ENCODE assay signal across 7 mouse cellular contexts in the genomic region with DNA sequence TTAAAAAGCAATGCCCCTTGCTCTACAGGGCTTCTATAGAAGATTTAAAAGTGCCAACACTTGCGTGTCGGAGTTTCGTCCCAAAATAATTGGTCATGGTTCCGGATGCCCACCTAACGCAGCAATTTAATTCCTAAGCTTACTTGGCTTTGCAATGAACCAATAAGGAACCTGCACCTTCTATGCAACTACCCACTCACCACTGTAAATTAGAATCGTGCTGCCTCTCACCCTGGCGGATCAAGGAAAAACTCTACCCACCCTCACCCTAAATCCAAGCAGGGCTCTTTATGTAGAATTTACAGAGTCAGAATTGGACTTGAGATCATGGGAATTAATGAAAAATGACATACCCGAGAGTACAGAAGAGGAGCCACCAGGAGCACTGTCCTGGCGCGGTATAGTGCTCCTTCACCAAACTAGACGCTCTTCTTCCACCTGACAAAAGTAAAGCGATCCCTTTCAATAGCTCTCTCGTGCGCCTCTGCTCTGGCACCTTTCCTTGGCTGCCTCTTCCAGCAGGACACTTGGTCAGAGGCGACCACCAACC. TPM values are rescaled to one million over a fixed set of nuclear protein-coding genes. Genes with fewer than 3 reads are reported as not detected.
DNase-seq lines count a peak whose midpoint lies in the region; ATAC-seq and TF ChIP-seq lines count a peak whose summit lies in the region.

No protein-coding gene starts in this region.

- no peaks in the 10 kb centered on the region for H3K36me3 ChIP-seq in lung, postnatal 0 days (ENCODE audit: insufficient read depth, low read length)
- no peaks in the 10 kb centered on the region; the same call in 1 of the 2 replicates for H3K36me3 ChIP-seq in intestine, embryonic 16.5 days (ENCODE audit: control insufficient read depth, insufficient read depth, low read length)
- peaks cover 21% of the 10 kb centered on the region for H3K36me3 ChIP-seq in neural tube, embryonic 12.5 days

- peak overlapping the region; percentile 67 for H3K4me3 ChIP-seq in lung, postnatal 0 days (ENCODE audit: low read depth, low read length)
- H3K4me3 ChIP-seq in intestine, embryonic 16.5 days (ENCODE audit: low read length), result peak overlapping the region; percentile 84
- H3K4me3 ChIP-seq in neural tube, embryonic 12.5 days, result peak overlapping the region; percentile 66

- no peaks in the 10 kb centered on the region for H3K9me3 ChIP-seq in lung, postnatal 0 days (ENCODE audit: low read length)
- H3K9me3 ChIP-seq in intestine, embryonic 16.5 days (ENCODE audit: control insufficient read depth, low read length), result no peaks in the 10 kb centered on the region
- no peaks in the 10 kb centered on the region for H3K9me3 ChIP-seq in neural tube, embryonic 12.5 days

- no peaks in the 10 kb centered on the region for H3K27me3 ChIP-seq in lung, postnatal 0 days (replicated peaks; ENCODE audit: insufficient read depth, low read length)
- H3K27me3 ChIP-seq in intestine, embryonic 16.5 days (replicated peaks; ENCODE audit: control insufficient read depth, insufficient read depth, low read length), result no peaks in the 10 kb centered on the region
- H3K27me3 ChIP-seq in neural tube, embryonic 12.5 days (replicated peaks), result no peaks in the 10 kb centered on the region

- peak overlapping the region; percentile 88 for H3K9ac ChIP-seq in lung, postnatal 0 days (replicated peaks; ENCODE audit: low read depth)
- peak overlapping the region; percentile 96 for H3K9ac ChIP-seq in intestine, embryonic 16.5 days (ENCODE audit: low read depth, low read length)
- H3K9ac ChIP-seq in neural tube, embryonic 12.5 days, result peak overlapping the region; percentile 86

- H3K4me2 ChIP-seq in lung, postnatal 0 days (replicated peaks; ENCODE audit: low read depth, low read length), result peak overlapping the region; percentile 63
- peak overlapping the region; percentile 59 for H3K4me2 ChIP-seq in intestine, embryonic 16.5 days (ENCODE audit: low read depth, low read length)
- peak overlapping the region; percentile 78 for H3K4me2 ChIP-seq in neural tube, embryonic 12.5 days (replicated peaks)

- 4% methylated on average over 15 of the region's 15 CpGs for WGBS in lung, postnatal 0 days
- WGBS in intestine, embryonic 16.5 days, result 4% methylated on average over 15 of the region's 15 CpGs
- 4% methylated on average over 15 of the region's 15 CpGs for WGBS in neural tube, embryonic 12.5 days

- ATAC-seq in lung, postnatal 0 days, result peak; percentile 46
- ATAC-seq in erythroblast, adult 5-6 weeks (replicated peaks; ENCODE audit: low FRiP score, poor library complexity, severe bottlenecking), result peak; percentile 72
- ATAC-seq in intestine, embryonic 16.5 days, result peak; percentile 75
- peak; percentile 38; the same call in 1 of the 2 replicates for ATAC-seq in neural tube, embryonic 12.5 days (ENCODE audit: low FRiP score, low read depth)

- H3K4me1 ChIP-seq in lung, postnatal 0 days (ENCODE audit: insufficient read depth, low read depth, low read length), result 0 out of 2 replicates have a peak, but pooled peaks cover 3% of the 10 kb centered on the region
- H3K4me1 ChIP-seq in intestine, embryonic 16.5 days (ENCODE audit: control insufficient read depth, insufficient read depth, low read length), result no peaks in the 10 kb centered on the region
- peaks cover 12% of the 10 kb centered on the region for H3K4me1 ChIP-seq in neural tube, embryonic 12.5 days

- TF ChIP-seq EP300 in lung, postnatal 0 days (IDR thresholded peaks at IDR 0.05), result no peak

- no peak for DNase-seq in lung, postnatal 0 days (ENCODE audit: low spot score)
- DNase-seq in lung, postnatal 14 days, result no peak
- DNase-seq in urinary bladder, adult 2 months (ENCODE audit: low spot score), result no peak
- no peak for DNase-seq in adrenal gland, adult 18-20 months (ENCODE audit: low spot score in 2 of 2)

- H3K27ac ChIP-seq in lung, postnatal 0 days (ENCODE audit: low read length), result peak overlapping the region; percentile 93
- peak overlapping the region; percentile 78 for H3K27ac ChIP-seq in intestine, embryonic 16.5 days (ENCODE audit: low read length)
- H3K27ac ChIP-seq in neural tube, embryonic 12.5 days, result 0 out of 2 replicates have a peak overlapping the region, but pooled peaks have one; percentile 27

- TF ChIP-seq CTCF in lung, postnatal 0 days (IDR thresholded peaks at IDR 0.05), result no peak

RNA-seq across cellular contexts. Expression of a gene that starts 0.4 kb away (rescaled TPM):
- polyA plus RNA-seq in lung, postnatal 0 days (2015; fragmentation: Nextera tagmentation; extraction: Ambion mirVana), result 19.0 and 19.1 TPM in 2 replicates
- 10.2 and 10.9 TPM in 2 replicates for total RNA-seq in erythroblast, adult 5-6 weeks (2015; ENCODE audit: low replicate concordance)
- total RNA-seq in erythroblast, adult 5-6 weeks (2017; ENCODE audit: low replicate concordance), result 9.1 and 10.2 TPM in 2 replicates
- polyA plus RNA-seq in intestine, embryonic 16.5 days (2015; fragmentation: Nextera tagmentation; extraction: Ambion mirVana), result 42.5 and 46.9 TPM in 2 replicates
- 61.0 and 61.9 TPM in 2 replicates for polyA plus RNA-seq in neural tube, embryonic 12.5 days (2016; fragmentation: Nextera tagmentation; extraction: Ambion mirVana)
- 24.8 and 25.6 TPM in 2 replicates for polyA plus RNA-seq in urinary bladder, adult 2 months (2012; rRNA removed)
- 10 to 100 TPM; 32.9 to 42.8 TPM for total RNA-seq in adrenal gland, adult 18-20 months (2021)

RNA-seq across cellular contexts. Expression of a gene that starts 0.4 kb away (rescaled TPM):
- 14.7 and 16.9 TPM in 2 replicates for polyA plus RNA-seq in lung, postnatal 0 days (2015; fragmentation: Nextera tagmentation; extraction: Ambion mirVana)
- 12.5 and 23.2 TPM in 2 replicates for total RNA-seq in erythroblast, adult 5-6 weeks (2015; ENCODE audit: low replicate concordance)
- total RNA-seq in erythroblast, adult 5-6 weeks (2017; ENCODE audit: low replicate concordance), result 5.5 and 10.5 TPM in 2 replicates
- 24.8 and 25.6 TPM in 2 replicates for polyA plus RNA-seq in intestine, embryonic 16.5 days (2015; fragmentation: Nextera tagmentation; extraction: Ambion mirVana)
- 51.6 and 52.1 TPM in 2 replicates for polyA plus RNA-seq in neural tube, embryonic 12.5 days (2016; fragmentation: Nextera tagmentation; extraction: Ambion mirVana)
- polyA plus RNA-seq in urinary bladder, adult 2 months (2012; rRNA removed), result 41.3 and 43.4 TPM in 2 replicates
- total RNA-seq in adrenal gland, adult 18-20 months (2021), result 10 to 100 TPM; 37.1 to 43.7 TPM

RNA-seq across cellular contexts. Expression of a gene that starts 41.2 kb away (rescaled TPM):
- polyA plus RNA-seq in lung, postnatal 0 days (2015; fragmentation: Nextera tagmentation; extraction: Ambion mirVana), result 34.7 and 37.9 TPM in 2 replicates
- 30.5 and 30.9 TPM in 2 replicates for total RNA-seq in erythroblast, adult 5-6 weeks (2015; ENCODE audit: low replicate concordance)
- total RNA-seq in erythroblast, adult 5-6 weeks (2017; ENCODE audit: low replicate concordance), result 51.7 and 71.7 TPM in 2 replicates
- 99.2 and 119 TPM in 2 replicates for polyA plus RNA-seq in intestine, embryonic 16.5 days (2015; fragmentation: Nextera tagmentation; extraction: Ambion mirVana)
- polyA plus RNA-seq in neural tube, embryonic 12.5 days (2016; fragmentation: Nextera tagmentation; extraction: Ambion mirVana), result 170 and 171 TPM in 2 replicates
- polyA plus RNA-seq in urinary bladder, adult 2 months (2012; rRNA removed), result 21.8 and 24.8 TPM in 2 replicates
- 10 to 100 TPM; 28.3 to 33.5 TPM for total RNA-seq in adrenal gland, adult 18-20 months (2021)

RNA-seq across cellular contexts. Expression of a gene that starts 45.9 kb away (rescaled TPM):
- polyA plus RNA-seq in lung, postnatal 0 days (2015; fragmentation: Nextera tagmentation; extraction: Ambion mirVana), result 58.5 and 64.4 TPM in 2 replicates
- total RNA-seq in erythroblast, adult 5-6 weeks (2015; ENCODE audit: low replicate concordance), result 12.9 and 16.1 TPM in 2 replicates
- total RNA-seq in erythroblast, adult 5-6 weeks (2017; ENCODE audit: low replicate concordance), result 5.0 and 14.6 TPM in 2 replicates
- 97.6 and 100 TPM in 2 replicates for polyA plus RNA-seq in intestine, embryonic 16.5 days (2015; fragmentation: Nextera tagmentation; extraction: Ambion mirVana)
- 64.4 and 68.0 TPM in 2 replicates for polyA plus RNA-seq in neural tube, embryonic 12.5 days (2016; fragmentation: Nextera tagmentation; extraction: Ambion mirVana)
- polyA plus RNA-seq in urinary bladder, adult 2 months (2012; rRNA removed), result 41.1 and 46.9 TPM in 2 replicates
- 10 to 100 TPM; 61.3 to 67.1 TPM for total RNA-seq in adrenal gland, adult 18-20 months (2021)

RNA-seq across cellular contexts. Expression of a gene that starts 53.0 kb away (rescaled TPM):
- 12.6 and 13.0 TPM in 2 replicates for polyA plus RNA-seq in lung, postnatal 0 days (2015; fragmentation: Nextera tagmentation; extraction: Ambion mirVana)
- total RNA-seq in erythroblast, adult 5-6 weeks (2015; ENCODE audit: low replicate concordance), result 4.4 TPM in 1 of 2 replicates, not detected in the other
- 3.6 and 5.3 TPM in 2 replicates for total RNA-seq in erythroblast, adult 5-6 weeks (2017; ENCODE audit: low replicate concordance)
- 15.7 and 16.8 TPM in 2 replicates for polyA plus RNA-seq in intestine, embryonic 16.5 days (2015; fragmentation: Nextera tagmentation; extraction: Ambion mirVana)
- 10.1 and 10.7 TPM in 2 replicates for polyA plus RNA-seq in neural tube, embryonic 12.5 days (2016; fragmentation: Nextera tagmentation; extraction: Ambion mirVana)
- polyA plus RNA-seq in urinary bladder, adult 2 months (2012; rRNA removed), result 39.0 and 48.2 TPM in 2 replicates
- 10 to 100 TPM; 43.3 to 70.4 TPM for total RNA-seq in adrenal gland, adult 18-20 months (2021)

Comparison
In these comparisons a context has a peak if more than half of its experiments do, and no peak if none do; other contexts are left out.
1. H3K27ac ChIP-seq: peak in every context shown above with its lines; median percentile 93 in lung, postnatal 0 days; 78 in intestine, embryonic 16.5 days; 27 in neural tube, embryonic 12.5 days.